Mouse (Mus musculus) bone marrow, adult 2 months (tissue): ENCODE data around the gene Raver2. TPM values are rescaled to one million over a fixed set of nuclear protein-coding genes. Genes with fewer than 3 reads are reported as not detected.

Experiments
- H3K27ac ChIP-seq: fragments of 200-500 bp; 2 replicates; pipeline ENCODE4 v1.5.1; 2012; ENCODE audit warnings: low read depth, mild to moderate bottlenecking, control low read depth, inconsistent platforms, low read length; ENCODE audit not compliant: control insufficient read depth, poor library complexity, insufficient read depth
- H3K4me1 ChIP-seq: fragments of 200-500 bp; 2 replicates; pipeline ENCODE4 v1.6.1; 2011; ENCODE audit warnings: low read length; ENCODE audit not compliant: control insufficient read depth, insufficient read depth
- H3K4me3 ChIP-seq: fragments of 200-500 bp; replicated peaks from 2 replicates; pipeline ENCODE3; 2011; ENCODE audit warnings: mild to moderate bottlenecking, low read depth, low read length, control low read depth; ENCODE audit not compliant: control insufficient read depth
- CTCF ChIP-seq: fragments of 200-500 bp; IDR thresholded peaks from 2 replicates; pipeline ENCODE4 v1.5.1; 2011; ENCODE audit warnings: low read length, control low read depth; ENCODE audit not compliant: control insufficient read depth, insufficient read depth
- POLR2A ChIP-seq: fragments of 200-500 bp; IDR thresholded peaks from 2 replicates; pipeline ENCODE4 v1.6.1; 2011; ENCODE audit warnings: low read depth, mild to moderate bottlenecking, control low read depth, low read length, borderline replicate concordance; ENCODE audit not compliant: control insufficient read depth
- WGBS: fragments of 180-500 bp; shearing (Covaris S2); methylation state at CpG from one replicate; pipeline ENCODE4 v1.1.7; 2018; 5-methylcytosine and 5-hydroxymethylcytosine counted together
- polyA plus RNA-seq: library from polyadenylated mRNA; stranded (reverse); fragments of >200 nt; gene quantifications from 2 replicates; pipeline ENCODE4 v1.2.4, GENCODE M21; 2011; ENCODE audit warnings: low replicate concordance; ENCODE audit not compliant: missing spikeins, insufficient read depth, insufficient read length

The Raver2 gene
- polyA plus RNA-seq, 1 experiment: not detected

- WGBS: 81% methylated on average over 2 of the region's 2 CpGs
- TF ChIP-seq CTCF (no peak), POLR2A (no peak)
These were observed 25.1 kb upstream of the Raver2 start for GRCm38 (mm10) chr4:101043691-101044090.

GRCm38 (mm10) chr4:101044149-101044548 is 24.6 kb upstream of the Raver2 start:
- no peak overlapping the region for H3K27ac ChIP-seq
- TF ChIP-seq POLR2A: no peak
- no peak for TF ChIP-seq CTCF
- H3K4me1 ChIP-seq: no peaks in the 10 kb centered on the region
- no peak overlapping the region for H3K4me3 ChIP-seq

More at GRCm38 (mm10) chr4:101043691-101044090, 25.1 kb upstream of the Raver2 start:
- H3K27ac ChIP-seq: no peak overlapping the region
- no peak overlapping the region for H3K4me3 ChIP-seq
- H3K4me1 ChIP-seq: no peaks in the 10 kb centered on the region

- TF ChIP-seq POLR2A (no peak), CTCF (no peak)
- Histone ChIP-seq H3K4me1 (no peaks in the 10 kb centered on the region), H3K4me3 (no peak overlapping the region), H3K27ac (no peak overlapping the region)
- 64% methylated on average over 4 of the region's 4 CpGs for WGBS
These were observed 22.2 kb upstream of the Raver2 start for GRCm38 (mm10) chr4:101046576-101046975.

- Histone ChIP-seq H3K4me3 (no peak overlapping the region), H3K4me1 (no peaks in the 10 kb centered on the region), H3K27ac (no peak overlapping the region)
- TF ChIP-seq POLR2A: no peak
- TF ChIP-seq CTCF: no peak
- WGBS: 55% methylated on average over 2 of the region's 2 CpGs
These were observed 6.6 kb upstream of the Raver2 start for GRCm38 (mm10) chr4:101062146-101062545.

- TF ChIP-seq POLR2A (no peak), CTCF (no peak)
- H3K4me3 ChIP-seq: no peak overlapping the region
- no peaks in the 10 kb centered on the region for H3K4me1 ChIP-seq
- 67% methylated on average over 5 of the region's 5 CpGs for WGBS
- no peak overlapping the region for H3K27ac ChIP-seq
These were observed 2.4 kb upstream of the Raver2 start for GRCm38 (mm10) chr4:101066401-101066800.

- TF ChIP-seq POLR2A (no peak), CTCF (no peak)
- Histone ChIP-seq H3K27ac (no peak overlapping the region), H3K4me3 (peak overlapping the region; percentile 24), H3K4me1 (no peaks in the 10 kb centered on the region)
- 2% methylated on average over 55 of the region's 55 CpGs for WGBS
These were observed 580 bp downstream of the Raver2 start for GRCm38 (mm10) chr4:101069154-101069971.

GRCm38 (mm10) chr4:101071570-101071969 is 2.8 kb downstream of the Raver2 start:
- H3K27ac ChIP-seq: no peak overlapping the region
- H3K4me1 ChIP-seq: no peaks in the 10 kb centered on the region
- WGBS: 48% methylated on average over 4 of the region's 4 CpGs
- TF ChIP-seq POLR2A (no peak), CTCF (no peak)
- no peak overlapping the region for H3K4me3 ChIP-seq

GRCm38 (mm10) chr4:101076425-101076824 is 7.6 kb downstream of the Raver2 start:
- no peak overlapping the region for H3K4me3 ChIP-seq
- TF ChIP-seq CTCF (no peak), POLR2A (no peak)
- H3K4me1 ChIP-seq: no peaks in the 10 kb centered on the region
- no peak overlapping the region for H3K27ac ChIP-seq
- WGBS: 81% methylated on average over 3 of the region's 3 CpGs
